Mouse (Mus musculus) liver, adult (tissue): ENCODE measurements at regions not wholly inside any gene's neighbourhood (a gene's known extent, or its start where the extent isn't known, plus 50 kb on each side); places are given as distances from the start of the nearest gene placed in this dataset.

ENCODE experiments used
- GATA4 ChIP-seq: IDR thresholded peaks from 2 replicates; pipeline ENCODE4 v1.6.1; 2014; ENCODE audit warnings: mild to moderate bottlenecking, low read length; ENCODE audit not compliant: insufficient replicate concordance

GRCm38 (mm10) chr14:100444848-100445247 is 160.4 kb upstream of the Klf12 start:
- TF ChIP-seq GATA4 = no peak

GRCm38 (mm10) chr14:100444099-100444498 is 159.6 kb upstream of the Klf12 start:
- TF ChIP-seq GATA4 = no peak

DNA sequence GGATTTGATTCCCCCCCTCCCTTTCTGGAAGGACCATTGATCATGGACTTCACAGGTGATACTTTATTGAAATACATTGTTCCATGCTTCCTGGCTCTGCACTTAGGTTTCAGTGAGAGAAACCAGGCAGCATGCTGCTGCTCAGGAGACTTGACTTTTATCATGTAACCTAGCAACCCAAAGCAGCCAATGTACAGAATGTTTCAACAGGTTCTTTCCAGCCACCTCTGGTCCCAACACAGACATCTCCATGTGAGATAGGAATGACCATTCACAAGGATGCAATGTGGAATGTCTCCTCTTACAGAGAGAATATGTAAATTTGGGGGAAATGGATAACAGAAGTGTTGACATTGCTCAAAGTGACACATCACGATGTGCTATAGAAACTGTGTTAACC is 153.1 kb upstream of the Klf12 start:
- no peak for TF ChIP-seq GATA4

- no peak for TF ChIP-seq GATA4
These were observed 145.2 kb upstream of the Klf12 start for GRCm38 (mm10) chr14:100429662-100430061.

DNA sequence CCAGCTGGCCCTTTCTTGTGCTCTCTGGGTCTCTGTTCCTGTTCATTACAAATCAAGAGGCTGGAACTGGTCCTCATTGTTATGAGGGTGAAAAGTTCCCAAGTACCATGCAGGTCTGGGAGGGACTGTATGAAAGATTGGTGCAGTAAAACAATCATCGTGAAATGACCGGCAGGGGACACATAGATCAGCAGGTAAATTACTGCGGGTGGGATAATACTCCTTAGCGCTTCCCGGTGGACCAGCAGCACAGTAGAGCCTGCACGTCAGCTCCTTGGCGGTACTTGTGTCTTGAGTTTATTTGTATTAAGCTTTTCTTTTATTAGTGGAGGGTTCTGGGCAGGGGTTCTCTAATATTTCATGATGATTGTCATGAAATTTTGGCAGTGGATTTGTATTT is 141.9 kb upstream of the Klf12 start:
- TF ChIP-seq GATA4 = no peak

DNA sequence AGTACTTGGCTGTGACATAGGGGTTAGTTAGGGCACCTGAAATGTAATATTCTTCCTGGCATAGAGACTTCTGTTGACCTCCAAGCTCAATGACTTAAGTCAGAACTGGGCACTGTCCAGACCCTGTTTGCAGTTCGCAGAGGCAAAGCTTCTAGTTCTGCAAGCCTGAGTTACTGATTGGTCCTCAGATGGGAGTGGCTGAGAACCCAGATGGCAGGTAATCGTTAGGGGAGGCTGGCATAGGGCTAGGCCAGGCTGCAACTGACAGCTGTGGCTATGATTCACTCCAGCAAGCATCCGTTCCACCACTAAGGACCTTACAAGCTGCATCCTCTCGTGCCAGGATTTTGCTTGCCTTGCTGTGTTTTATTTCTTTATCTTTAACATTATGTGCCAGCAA is 139.3 kb upstream of the Klf12 start:
- TF ChIP-seq GATA4 = no peak

DNA sequence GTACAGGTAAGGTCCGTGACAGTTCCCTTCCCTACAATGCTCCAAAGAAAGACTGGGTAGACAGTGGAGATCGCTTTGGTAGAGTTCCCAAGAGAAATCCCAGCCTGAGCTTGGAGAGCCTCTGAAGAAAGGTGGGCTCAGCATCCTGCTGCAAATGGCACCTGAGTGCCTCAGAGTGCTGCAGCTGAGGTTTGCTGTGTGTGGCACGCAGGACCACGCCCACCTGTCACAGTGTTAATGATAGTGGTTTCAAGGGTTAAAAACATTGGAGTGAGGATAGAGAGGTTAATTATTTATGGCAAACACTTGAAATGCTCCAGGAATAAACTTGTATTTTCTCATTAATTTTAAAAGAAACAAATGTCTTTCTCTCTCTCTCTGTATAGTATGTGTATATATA is 137.2 kb upstream of the Klf12 start:
- TF ChIP-seq GATA4 = no peak

- no peak for TF ChIP-seq GATA4
These were observed 130.6 kb upstream of the Klf12 start for GRCm38 (mm10) chr14:100415099-100415498.

GRCm38 (mm10) chr14:100412211-100412610 is 127.7 kb upstream of the Klf12 start:
- TF ChIP-seq GATA4 = 0 out of 2 replicates have a peak, but pooled peaks have one; percentile 35

DNA sequence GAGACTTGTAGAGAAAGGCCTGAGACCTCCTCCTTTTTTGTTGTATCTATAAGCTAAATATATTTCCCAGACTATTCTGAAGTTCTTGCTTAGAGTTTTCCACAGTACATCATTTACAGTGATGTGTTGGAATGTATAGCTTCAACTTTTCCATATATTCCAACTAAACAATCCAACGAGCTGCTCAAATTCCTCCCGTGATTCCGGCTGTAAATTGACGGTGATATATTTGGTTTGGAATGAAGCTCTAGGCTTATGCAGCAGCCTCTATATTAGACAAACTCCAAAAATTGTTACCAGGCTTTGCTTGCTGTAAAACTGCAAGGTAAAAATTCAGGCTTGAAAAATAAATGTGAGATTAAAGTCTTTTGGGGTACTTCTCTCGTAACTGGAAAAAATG is 112.7 kb upstream of the Klf12 start:
- no peak for TF ChIP-seq GATA4

GRCm38 (mm10) chr14:100375218-100375983 is 90.9 kb upstream of the Klf12 start:
- no peak for TF ChIP-seq GATA4

DNA sequence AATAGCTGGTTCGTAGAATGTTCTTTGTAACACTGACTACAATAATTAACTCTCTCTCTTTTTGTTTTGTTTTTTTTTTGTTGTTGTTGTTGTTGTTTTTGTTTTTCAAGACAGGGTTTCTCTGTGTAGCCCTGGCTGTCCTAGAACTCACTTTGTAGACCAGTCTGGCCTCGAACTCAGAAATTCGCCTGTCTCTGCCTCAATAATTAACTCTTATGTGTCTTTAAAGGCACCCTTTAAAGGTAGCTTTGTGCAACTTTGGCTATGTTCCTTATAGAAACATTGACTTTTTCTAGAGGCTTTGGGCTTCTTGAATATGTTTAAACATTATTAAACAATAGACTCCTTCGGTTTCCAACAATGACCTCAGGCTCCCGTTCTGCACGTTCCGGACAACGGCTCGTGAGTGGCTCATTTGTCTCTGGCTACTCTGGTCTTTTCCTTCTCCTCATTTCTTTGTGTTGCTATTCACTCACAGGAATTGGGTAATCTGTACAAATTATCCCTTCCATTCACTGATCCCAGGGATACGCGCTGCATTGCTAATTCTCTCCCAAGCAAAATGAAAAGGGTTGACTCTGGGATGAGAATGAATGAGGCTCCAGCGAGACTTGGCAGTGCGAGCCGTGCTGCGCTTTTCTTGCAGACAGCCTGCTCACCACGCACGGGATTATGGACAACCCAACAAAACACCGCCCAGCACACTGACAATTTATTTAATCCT is 90.2 kb upstream of the Klf12 start:
- TF ChIP-seq GATA4 = no peak

- TF ChIP-seq GATA4 = no peak
These were observed 81.9 kb upstream of the Klf12 start for GRCm38 (mm10) chr14:100366234-100366864.

DNA sequence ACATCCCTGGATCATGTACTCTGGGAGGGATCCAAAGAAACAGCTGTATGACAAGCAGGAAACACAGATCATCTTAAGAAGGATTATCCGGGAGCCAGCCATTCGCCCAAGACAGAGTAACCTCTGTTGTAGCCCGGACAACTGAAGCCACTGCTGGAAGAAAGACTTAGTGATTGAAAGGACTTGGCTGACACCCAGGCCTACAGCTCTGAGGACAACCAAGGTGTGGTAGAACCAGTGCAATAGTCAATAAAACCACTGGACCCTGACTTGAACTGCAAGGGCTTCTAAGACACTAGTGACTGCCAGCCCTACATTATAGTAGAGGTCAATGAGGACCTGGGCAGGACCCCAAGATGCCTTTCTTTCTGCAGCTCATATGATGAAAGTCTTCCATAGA is 78.3 kb upstream of the Klf12 start:
- no peak for TF ChIP-seq GATA4

DNA sequence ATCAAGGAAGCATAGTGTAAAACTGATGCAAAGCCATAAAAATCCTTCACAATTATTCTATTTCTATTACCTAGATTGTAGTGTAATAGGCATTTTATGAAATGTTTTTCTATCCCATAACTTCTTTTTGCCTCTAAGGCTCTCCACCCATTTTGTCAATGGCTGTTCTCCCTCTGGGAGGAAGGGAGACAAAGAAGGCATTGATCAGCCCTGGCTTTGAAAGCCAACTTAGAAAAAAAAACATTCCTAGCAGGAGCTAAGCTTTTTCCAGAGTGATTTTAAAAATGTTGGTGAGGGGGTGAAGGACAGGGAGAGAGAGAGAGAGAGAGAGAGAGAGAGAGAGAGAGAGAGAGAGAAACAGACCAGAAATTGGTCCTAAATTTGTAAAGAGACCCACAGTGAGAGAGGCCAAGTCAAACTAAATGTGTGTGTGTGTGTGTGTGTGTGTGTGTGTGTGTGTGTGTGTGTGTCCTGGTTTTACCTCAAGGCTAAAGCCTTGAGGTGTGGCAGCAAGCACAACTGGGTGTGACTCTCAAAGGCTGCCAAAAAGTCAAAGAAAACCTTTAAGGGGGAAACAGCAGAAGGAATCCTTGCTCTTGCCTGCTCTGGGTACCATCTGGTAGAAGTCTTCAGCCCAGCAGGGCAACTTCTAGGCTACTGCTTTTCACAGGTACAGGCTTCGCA is 77.0 kb upstream of the Klf12 start:
- TF ChIP-seq GATA4 = no peak
